Mouse (Mus musculus): Measurements from ENCODE around the gene Nudt1. TPM values are rescaled to one million over a fixed set of nuclear protein-coding genes. Genes with fewer than 3 reads are reported as not detected.

Gene Nudt1
- 31.3 and 44.1 TPM in 2 replicates for total RNA-seq (2015)
- 49.1 and 58.7 TPM in 2 replicates for total RNA-seq (2017)

DNA sequence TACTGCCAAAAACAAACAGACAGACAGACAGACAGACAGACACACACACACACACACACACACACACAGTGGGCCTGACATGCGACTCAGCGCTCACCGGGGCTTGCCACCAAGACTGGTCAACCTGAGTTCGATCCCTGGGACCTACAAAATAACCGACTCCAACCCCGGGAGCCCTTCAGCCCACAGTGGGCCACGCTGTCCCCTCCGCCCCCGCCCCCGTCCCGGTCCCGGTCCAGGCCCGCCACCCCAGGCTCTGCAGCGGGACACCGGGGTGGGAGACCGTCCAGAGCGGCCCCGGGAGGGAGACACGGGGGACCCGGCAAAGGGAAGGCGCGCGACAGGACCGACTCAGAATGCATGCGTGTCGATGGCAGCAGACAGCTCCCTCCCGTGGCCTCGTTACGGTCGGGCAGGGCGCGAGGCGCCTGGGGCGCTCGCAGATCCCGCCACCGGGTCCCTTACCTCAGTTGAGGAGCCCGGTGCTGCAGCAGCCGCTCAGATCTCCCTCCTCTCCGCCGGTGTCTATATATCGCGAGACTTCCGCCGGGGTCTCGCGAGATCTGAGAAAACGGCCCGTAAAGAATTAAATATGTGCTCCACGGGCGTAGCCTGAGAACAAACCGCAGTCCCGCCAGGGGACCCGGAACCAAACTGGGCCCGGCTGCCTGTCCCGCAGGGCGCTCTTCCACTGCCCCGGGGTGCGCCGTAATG lies at the start of gene Nudt1, which contains the start of gene Mad1l1:
Nudt1 (plus strand) TSS at position 615 of the 714 bp plus-strand sequence.
Mad1l1 (minus strand) TSS at position 511 of the 714 bp plus-strand sequence.
- peak; percentile 88 for ATAC-seq (replicated peaks; ENCODE audit: poor library complexity)

DNA sequence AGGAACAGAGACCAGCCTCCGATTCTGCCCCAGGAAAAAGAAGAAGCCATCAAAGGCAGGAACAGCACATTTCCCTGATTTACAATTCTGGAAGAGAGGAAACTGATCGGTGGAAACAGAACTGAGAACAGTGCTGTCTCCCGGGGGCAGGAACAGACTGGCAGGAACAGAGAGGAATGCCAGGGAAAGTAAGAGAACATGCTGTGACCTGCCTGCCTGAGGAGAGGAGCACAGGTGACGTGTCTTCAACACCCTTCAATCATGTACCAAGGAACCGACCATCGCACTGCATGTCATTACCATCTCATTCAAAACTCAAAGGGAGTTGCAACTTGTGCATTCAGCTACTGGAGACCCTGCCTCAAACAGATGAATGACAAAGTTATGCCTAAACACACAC lies 44.7 kb upstream of the Nudt1 start:
- no peak for ATAC-seq (replicated peaks; ENCODE audit: poor library complexity)

DNA sequence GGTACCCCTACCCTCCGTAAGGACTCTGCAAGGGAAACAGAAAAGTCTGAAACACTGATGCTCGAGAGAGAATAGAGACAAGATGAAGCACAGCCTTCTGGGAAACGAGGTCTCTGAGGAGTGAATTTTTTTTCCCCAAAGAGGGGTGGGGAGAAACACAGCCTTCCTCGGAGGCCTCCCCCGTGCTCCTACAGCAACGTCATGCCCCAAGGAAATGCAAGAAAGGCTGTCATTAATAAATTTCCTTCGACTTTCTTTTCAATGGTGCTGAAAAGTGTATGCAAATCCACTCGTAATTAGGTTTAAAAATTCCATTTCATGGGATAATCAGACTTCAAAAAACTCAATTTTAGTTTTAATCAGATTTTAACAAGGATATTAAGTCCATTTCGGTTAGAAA lies 41.3 kb upstream of the Nudt1 start:
- ATAC-seq (replicated peaks; ENCODE audit: poor library complexity) = no peak

GRCm38 (mm10) chr5:140282376-140282775 lies 39.1 kb upstream of the Nudt1 start:
- ATAC-seq (replicated peaks; ENCODE audit: poor library complexity) = no peak

- ATAC-seq (replicated peaks; ENCODE audit: poor library complexity) = no peak
Observed at GRCm38 (mm10) chr5:140282900-140283299, 38.6 kb upstream of the Nudt1 start.

- no peak for ATAC-seq (replicated peaks; ENCODE audit: poor library complexity)
Observed at GRCm38 (mm10) chr5:140284011-140284410, 37.4 kb upstream of the Nudt1 start.

GRCm38 (mm10) chr5:140284761-140285160 lies 36.7 kb upstream of the Nudt1 start:
- ATAC-seq (replicated peaks; ENCODE audit: poor library complexity) = no peak

GRCm38 (mm10) chr5:140288287-140288686 lies 33.2 kb upstream of the Nudt1 start:
- no peak for ATAC-seq (replicated peaks; ENCODE audit: poor library complexity)

DNA sequence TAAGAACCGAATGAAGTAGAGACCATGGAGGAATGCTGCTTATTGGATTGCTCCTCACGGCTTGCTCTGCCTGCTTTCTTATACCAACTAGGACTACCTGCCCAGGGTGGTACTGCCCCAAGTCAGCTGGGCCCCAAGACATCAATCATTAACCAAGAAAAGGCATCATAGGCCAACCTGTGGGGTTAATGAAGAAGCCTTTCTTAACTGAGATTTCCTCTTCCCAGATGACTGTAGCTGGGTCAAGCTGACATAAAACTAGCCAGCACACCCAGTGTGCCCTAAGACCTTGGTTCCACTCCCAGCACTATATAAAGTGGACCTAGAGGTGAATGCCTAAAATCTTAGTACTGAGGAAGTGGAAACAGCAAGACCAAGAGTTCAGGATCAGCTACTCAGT lies 32.3 kb upstream of the Nudt1 start:
- no peak for ATAC-seq (replicated peaks; ENCODE audit: poor library complexity)

DNA sequence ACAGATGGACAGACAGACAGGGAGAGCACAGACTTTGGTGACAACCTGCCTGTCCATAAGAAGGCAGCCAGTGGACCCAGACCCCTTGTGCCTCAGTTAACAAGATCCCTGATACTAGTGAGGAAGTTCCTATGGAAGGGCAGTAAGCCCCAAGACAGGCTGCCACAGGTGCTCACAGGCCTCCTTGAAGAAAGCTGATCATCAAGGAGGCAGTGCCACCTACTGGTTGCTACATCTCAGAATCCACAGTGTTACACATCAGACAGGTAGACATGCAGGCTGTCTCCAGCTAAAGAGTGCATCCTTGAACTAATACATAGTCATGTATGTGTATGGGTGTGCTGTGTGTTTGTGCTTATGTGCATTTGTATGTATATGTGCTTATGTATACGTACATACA lies 29.3 kb upstream of the Nudt1 start:
- ATAC-seq (replicated peaks; ENCODE audit: poor library complexity) = peak; percentile 78; the same call in 1 of the 2 replicates

GRCm38 (mm10) chr5:140298291-140298690 lies 23.2 kb upstream of the Nudt1 start:
- ATAC-seq (replicated peaks; ENCODE audit: poor library complexity) = no peak

DNA sequence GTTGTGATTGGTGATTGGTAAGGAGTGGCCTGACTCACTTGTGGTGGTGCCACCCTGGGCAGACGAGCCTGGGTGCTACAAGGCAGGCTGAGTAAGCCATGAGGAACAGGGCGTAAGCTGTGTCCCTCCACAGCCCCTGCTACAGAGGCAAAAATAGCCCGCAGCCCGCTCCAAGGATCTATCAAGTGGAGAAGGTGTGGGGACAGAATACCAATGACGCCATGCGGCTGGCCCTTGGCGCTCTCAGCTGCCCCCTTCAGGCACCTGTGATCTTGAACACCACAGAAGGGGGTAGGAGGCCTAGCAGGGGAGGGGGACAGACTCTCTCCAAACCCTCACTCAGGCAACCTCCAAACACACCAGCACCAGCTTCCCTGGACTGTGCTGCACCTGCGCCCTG lies 15.4 kb upstream of the Nudt1 start:
- ATAC-seq (replicated peaks; ENCODE audit: poor library complexity) = no peak

GRCm38 (mm10) chr5:140307602-140308001 lies 13.9 kb upstream of the Nudt1 start:
- no peak for ATAC-seq (replicated peaks; ENCODE audit: poor library complexity)

DNA sequence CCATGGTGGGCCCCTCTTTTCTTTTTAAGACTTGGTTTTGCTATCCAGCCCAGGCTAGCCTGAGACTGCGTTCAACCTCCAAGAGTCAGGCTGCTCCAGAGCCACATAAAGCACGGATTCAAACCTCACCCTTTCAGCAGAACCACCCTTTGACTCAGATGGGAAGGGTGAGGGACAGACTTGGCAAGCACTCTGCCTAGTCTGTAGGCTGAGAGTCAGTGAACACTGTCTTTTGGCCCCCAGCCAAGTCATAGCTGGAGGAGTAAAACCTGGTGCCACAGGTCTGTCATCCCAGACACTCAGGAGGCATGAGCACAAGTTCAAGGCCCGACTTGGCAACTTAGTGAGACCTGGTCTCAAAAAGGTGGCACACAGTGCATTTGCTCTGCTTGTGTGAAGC lies 4.7 kb upstream of the Nudt1 start:
- ATAC-seq (replicated peaks; ENCODE audit: poor library complexity) = no peak

GRCm38 (mm10) chr5:140321756-140322575 lies 510 bp downstream of the Nudt1 start:
- ATAC-seq (replicated peaks; ENCODE audit: poor library complexity) = peak; percentile 32

- no peak for ATAC-seq (replicated peaks; ENCODE audit: poor library complexity)
Observed at GRCm38 (mm10) chr5:140324058-140324457, 2.6 kb downstream of the Nudt1 start.

- peak; percentile 85 for ATAC-seq (replicated peaks; ENCODE audit: poor library complexity)
Observed at GRCm38 (mm10) chr5:140331615-140332512, 10.4 kb downstream of the Nudt1 start, which contains the start of gene Mrm2. Gene Mrm2, minus strand, starts transcription at chr5:140331898.

DNA sequence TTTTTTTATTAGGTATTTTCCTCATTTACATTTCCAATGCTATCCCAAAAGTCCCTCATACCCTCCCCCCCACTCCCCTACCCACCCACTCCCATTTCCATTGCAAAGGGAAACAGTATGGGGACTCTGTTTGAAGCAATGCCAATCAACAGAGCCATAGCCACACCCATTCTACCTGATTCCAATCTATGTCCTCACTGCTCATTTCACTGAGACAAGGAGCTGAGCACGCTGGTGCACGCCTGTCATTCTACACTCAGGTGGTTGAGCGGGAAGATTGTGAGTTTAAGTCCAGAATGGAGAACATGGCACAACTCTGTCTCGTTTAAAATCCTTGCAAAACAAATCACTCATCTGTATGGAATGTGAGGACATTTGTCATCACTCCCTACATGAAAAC lies 11.1 kb downstream of the Nudt1 start:
- 0 out of 2 replicates have a peak, but pooled peaks have one; percentile 15 for ATAC-seq (replicated peaks; ENCODE audit: poor library complexity)

GRCm38 (mm10) chr5:140333631-140334030 lies 12.2 kb downstream of the Nudt1 start:
- ATAC-seq (replicated peaks; ENCODE audit: poor library complexity) = peak; percentile 51

- ATAC-seq (replicated peaks; ENCODE audit: poor library complexity) = peak; percentile 33; the same call in 1 of the 2 replicates
Observed at GRCm38 (mm10) chr5:140336680-140337079, 15.2 kb downstream of the Nudt1 start.

DNA sequence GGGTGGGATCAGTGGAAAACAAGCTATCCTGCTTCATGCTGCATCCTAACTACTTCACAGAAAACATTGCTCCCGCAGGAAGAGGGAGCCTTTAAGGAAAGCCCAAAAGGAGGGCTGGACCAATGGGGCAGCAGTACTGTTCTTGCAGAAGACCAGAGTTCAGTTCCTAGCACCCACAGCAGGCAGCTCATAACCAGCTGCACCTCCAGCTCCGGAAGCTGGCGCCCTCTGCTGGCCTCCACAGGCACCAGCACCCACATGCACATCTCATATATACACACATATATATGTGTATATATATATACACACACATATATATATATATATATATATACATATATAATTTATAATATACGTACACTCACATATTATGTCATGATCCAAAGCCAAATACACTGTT lies 17.3 kb downstream of the Nudt1 start:
- ATAC-seq (replicated peaks; ENCODE audit: poor library complexity) = no peak

Measured in megakaryocyte progenitor cell, adult 5-6 weeks (primary cell).